Mouse (Mus musculus): Measurements from ENCODE around the gene Tor1aip1. TPM values are rescaled to one million over a fixed set of nuclear protein-coding genes. Genes with fewer than 3 reads are reported as not detected.

The Tor1aip1 gene
- polyA plus RNA-seq (2015; fragmentation: Illumina TruSeq; extraction: RNeasy Lipid Tissue Mini Kit (QIAGEN cat#74804); ENCODE audit: insufficient read depth, low replicate concordance) = 155 TPM

DNA sequence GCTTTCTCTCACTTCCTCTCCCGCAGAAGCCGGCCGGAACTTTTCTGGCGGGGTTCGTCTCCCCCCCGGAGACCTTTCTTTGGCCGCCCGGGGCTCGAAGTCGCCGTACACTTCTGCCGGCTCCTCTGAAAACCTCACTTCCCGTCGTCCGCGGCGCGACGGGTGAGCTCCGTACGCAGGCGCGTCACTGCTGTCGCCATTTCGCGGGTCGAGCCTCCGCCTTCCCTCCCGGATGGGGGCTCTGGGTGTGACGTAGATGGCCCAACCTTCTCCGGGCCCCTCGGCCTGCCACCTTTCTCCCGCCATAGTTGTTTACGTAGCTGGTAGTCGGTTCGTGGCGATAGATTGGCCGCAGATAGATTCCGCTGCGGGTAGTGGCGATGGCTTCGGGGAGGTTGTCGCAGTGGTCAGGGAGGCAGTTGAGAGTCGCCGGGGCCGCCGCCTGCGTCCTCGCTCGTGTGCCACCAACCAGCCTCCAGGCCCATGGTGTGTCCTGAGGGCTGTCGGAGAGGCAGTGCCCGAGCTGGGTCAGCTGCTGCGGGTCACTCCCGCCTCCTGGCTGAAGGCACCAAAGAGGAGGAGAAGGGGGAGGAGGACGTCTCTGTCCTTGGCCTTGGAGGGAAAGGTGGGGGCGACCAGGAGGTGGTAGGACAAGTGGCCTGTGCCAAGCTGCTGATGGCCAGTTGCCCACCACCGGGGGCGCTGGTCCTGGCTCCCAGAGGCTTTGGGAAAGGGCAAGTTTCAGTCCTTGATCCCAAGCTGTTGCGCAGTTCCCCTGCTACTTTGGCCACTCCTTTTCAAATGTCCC is at the start of gene Tor1aip1:
Tor1aip1 (minus strand) TSS at position 551 of the 808 bp plus-strand sequence.

DNA sequence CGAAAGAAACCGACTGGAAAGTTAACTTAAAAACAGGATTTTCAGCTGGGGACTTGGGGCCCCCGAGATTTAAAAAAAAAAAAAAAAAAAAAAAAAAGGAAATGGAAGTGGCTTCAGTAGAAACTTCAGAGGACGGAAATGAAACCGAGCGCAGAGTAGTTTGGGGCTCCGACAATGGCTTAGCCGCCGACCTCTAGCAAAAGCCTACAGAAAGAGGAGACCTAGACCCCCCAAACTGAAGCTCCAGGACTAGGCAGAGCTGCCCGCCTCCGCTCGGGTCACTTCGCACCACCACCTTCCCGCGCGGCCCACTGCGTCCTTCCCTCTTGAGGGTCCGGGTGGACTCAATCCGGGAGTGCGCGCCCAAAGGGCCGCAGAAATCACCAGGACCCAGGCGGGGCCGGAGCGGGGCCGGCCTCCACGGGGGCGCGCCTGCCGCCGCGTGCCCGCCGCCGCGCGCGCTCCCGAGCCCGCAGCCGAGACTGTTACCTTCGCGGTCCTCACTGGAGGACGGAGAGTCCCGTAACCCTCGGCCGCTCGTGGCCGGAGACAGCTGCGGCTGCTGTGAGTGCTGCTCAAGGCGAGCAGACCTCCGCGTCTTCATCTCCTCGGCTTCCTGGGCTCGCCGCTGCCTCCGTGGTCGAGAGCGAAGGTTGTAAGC is 881 bp downstream of the Tor1aip1 start, which contains the start of gene Tor1aip2:
Tor1aip2 (plus strand) TSS at position 135 of the 661 bp plus-strand sequence.

DNA sequence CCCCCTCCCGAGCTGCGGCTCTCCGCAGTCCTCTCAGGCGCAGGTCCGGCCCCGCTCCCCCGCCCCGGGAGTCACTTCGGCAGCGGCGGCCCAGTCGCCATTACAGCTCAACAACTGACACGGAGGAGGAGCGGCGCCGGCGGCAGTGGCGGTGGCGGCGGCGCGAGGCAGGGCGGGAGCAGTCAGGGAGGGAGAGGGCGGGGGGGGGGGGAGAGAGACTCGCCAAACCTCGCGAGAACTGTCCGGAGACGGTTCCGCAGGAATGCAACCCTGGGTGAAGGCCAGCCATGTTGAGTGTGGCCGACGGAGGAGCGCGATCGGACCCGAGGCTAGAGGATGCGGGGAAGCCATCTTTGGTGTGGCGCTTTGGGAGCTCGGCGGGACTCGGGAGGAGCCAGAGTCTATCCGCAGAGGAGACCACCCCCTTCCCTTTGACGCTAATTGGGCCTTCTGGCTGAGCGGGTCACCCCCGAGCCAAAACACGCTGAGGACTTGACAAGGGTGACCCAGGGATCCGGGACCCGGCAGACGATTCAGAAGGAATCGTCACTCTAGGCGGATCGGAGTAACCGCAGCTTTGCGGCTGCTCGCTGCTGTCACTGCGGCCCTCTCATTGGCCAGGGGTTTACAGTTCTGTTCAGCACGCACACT is 63.1 kb downstream of the Tor1aip1 start, which contains the start of gene Cep350:
Cep350 (minus strand) TSS at position 188 of the 651 bp plus-strand sequence.

Other genes starting within 250 kb of the Tor1aip1 start
- gene Qsox1, start 223.6 kb downstream of the Tor1aip1 start, polyA plus RNA-seq (2015; fragmentation: Illumina TruSeq; extraction: RNeasy Lipid Tissue Mini Kit (QIAGEN cat#74804); ENCODE audit: insufficient read depth, low replicate concordance) = 11.8 TPM
- gene Cep350, start 63.2 kb downstream of the Tor1aip1 start, polyA plus RNA-seq (2015; fragmentation: Illumina TruSeq; extraction: RNeasy Lipid Tissue Mini Kit (QIAGEN cat#74804); ENCODE audit: insufficient read depth, low replicate concordance) = 41.5 TPM
- gene Tor1aip2, start 1.1 kb downstream of the Tor1aip1 start, polyA plus RNA-seq (2015; fragmentation: Illumina TruSeq; extraction: RNeasy Lipid Tissue Mini Kit (QIAGEN cat#74804); ENCODE audit: insufficient read depth, low replicate concordance) = 100 TPM
- not detected for gene Fam163a, start 168.5 kb upstream of the Tor1aip1 start, polyA plus RNA-seq (2015; fragmentation: Illumina TruSeq; extraction: RNeasy Lipid Tissue Mini Kit (QIAGEN cat#74804); ENCODE audit: insufficient read depth, low replicate concordance)